Comparison of ENCODE assay signal across 7 mouse cellular contexts in genomic region chr2:84632999-84633398, GRCm38 (mm10). TPM values are rescaled to one million over a fixed set of nuclear protein-coding genes. Genes with fewer than 3 reads are reported as not detected.
DNase-seq lines count a peak whose midpoint lies in the region; ATAC-seq and TF ChIP-seq lines count a peak whose summit lies in the region.

No protein-coding gene starts in this region.

- ATAC-seq in neural tube, embryonic 11.5 days (ENCODE audit: insufficient read depth, low FRiP score, low TSS enrichment) = no peak
- no peak for ATAC-seq in kidney, embryonic 14.5 days (ENCODE audit: low FRiP score, low TSS enrichment)
- no peak for ATAC-seq in forebrain, embryonic 15.5 days (replicated peaks)

- H3K36me3 ChIP-seq in neural tube, embryonic 11.5 days (ENCODE audit: control insufficient read depth, insufficient read depth, low read length) = no peaks in the 10 kb centered on the region
- H3K36me3 ChIP-seq in kidney, embryonic 14.5 days (ENCODE audit: control insufficient read depth, insufficient read depth, low read length) = no peaks in the 10 kb centered on the region; the same call in 1 of the 2 replicates
- H3K36me3 ChIP-seq in myocyte (ENCODE audit: control insufficient read depth, insufficient read depth) = no peaks in the 10 kb centered on the region
- H3K36me3 ChIP-seq in forebrain, embryonic 15.5 days = no peaks in the 10 kb centered on the region

- H3K9ac ChIP-seq in neural tube, embryonic 11.5 days (ENCODE audit: low read length) = no peak overlapping the region
- H3K9ac ChIP-seq in kidney, embryonic 14.5 days (ENCODE audit: low read depth, low read length) = peak overlapping the region; percentile 28; the same call in 1 of the 2 replicates
- no peak overlapping the region for H3K9ac ChIP-seq in forebrain, embryonic 15.5 days (replicated peaks)

- H3ac ChIP-seq in myocyte (ENCODE audit: control insufficient read depth, insufficient read length) = no peak overlapping the region

- H3K79me2 ChIP-seq in myocyte (ENCODE audit: control insufficient read depth, insufficient read depth) = peaks cover 94% of the 10 kb centered on the region

- no peak overlapping the region for H3K4me2 ChIP-seq in neural tube, embryonic 11.5 days (ENCODE audit: low read depth)
- peak overlapping the region; percentile 22; the same call in 1 of the 2 replicates for H3K4me2 ChIP-seq in kidney, embryonic 14.5 days (replicated peaks; ENCODE audit: low read depth, low read length)
- peak overlapping the region; percentile 100 for H3K4me2 ChIP-seq in myocyte (ENCODE audit: low read depth)
- no peak overlapping the region for H3K4me2 ChIP-seq in forebrain, embryonic 15.5 days (replicated peaks)

- H3K27me3 ChIP-seq in neural tube, embryonic 11.5 days (ENCODE audit: control insufficient read depth, insufficient read depth, low read length) = no peaks in the 10 kb centered on the region
- no peaks in the 10 kb centered on the region for H3K27me3 ChIP-seq in kidney, embryonic 14.5 days (ENCODE audit: control insufficient read depth, insufficient read depth, low read length)
- no peaks in the 10 kb centered on the region for H3K27me3 ChIP-seq in myocyte (ENCODE audit: control insufficient read depth, insufficient read depth, insufficient read length)
- no peaks in the 10 kb centered on the region for H3K27me3 ChIP-seq in cerebellum, adult 2 months (ENCODE audit: control insufficient read depth, insufficient read depth, low read length)
- H3K27me3 ChIP-seq in forebrain, embryonic 15.5 days = no peaks in the 10 kb centered on the region

- no peak overlapping the region for H3K27ac ChIP-seq in neural tube, embryonic 11.5 days (ENCODE audit: low read depth, low read length)
- peak overlapping the region; percentile 83; the same call in 1 of the 2 replicates for H3K27ac ChIP-seq in cortical plate, adult 2 months (ENCODE audit: insufficient read depth, low read length)
- H3K27ac ChIP-seq in kidney, embryonic 14.5 days (ENCODE audit: low read depth, low read length) = peak overlapping the region; percentile 82; the same call in 1 of the 2 replicates
- H3K27ac ChIP-seq in cerebellum, adult 2 months (ENCODE audit: insufficient read depth, low read length) = no peak overlapping the region
- no peak overlapping the region for H3K27ac ChIP-seq in forebrain, embryonic 15.5 days (replicated peaks)

- no peak for TF ChIP-seq POLR2A in cortical plate, adult 2 months (IDR thresholded peaks at IDR 0.05; ENCODE audit: extremely low read depth, insufficient read depth, low read length)
- no peak for TF ChIP-seq POLR2A in myocyte (IDR thresholded peaks at IDR 0.05; ENCODE audit: insufficient read length, low read depth)
- no peak for TF ChIP-seq POLR2A in cerebellum, adult 2 months (IDR thresholded peaks at IDR 0.05; ENCODE audit: borderline replicate concordance, insufficient read depth, low read length)

- 4% methylated on average over 3 of the region's 3 CpGs for WGBS in neural tube, embryonic 11.5 days
- WGBS in kidney, embryonic 14.5 days = 2% methylated on average over 3 of the region's 3 CpGs
- WGBS in cerebellum, adult 2 months = 35% methylated on average over 3 of the region's 3 CpGs
- 20% methylated on average over 3 of the region's 3 CpGs for WGBS in forebrain, embryonic 15.5 days

- H3K9me3 ChIP-seq in neural tube, embryonic 11.5 days (ENCODE audit: control insufficient read depth, low read length) = no peaks in the 10 kb centered on the region
- no peaks in the 10 kb centered on the region for H3K9me3 ChIP-seq in kidney, embryonic 14.5 days (ENCODE audit: control insufficient read depth, low read length)
- no peaks in the 10 kb centered on the region for H3K9me3 ChIP-seq in forebrain, embryonic 15.5 days

- peak; percentile 14 for DNase-seq in neural tube, embryonic 11.5 days (ENCODE audit: low spot score)
- no peak for DNase-seq in neural tube, embryonic 10.5 days (ENCODE audit: extremely low spot score, low spot score)
- DNase-seq in cerebellum, adult 2 months = no peak

- peaks cover 30% of the 10 kb centered on the region for H3K4me1 ChIP-seq in neural tube, embryonic 11.5 days (ENCODE audit: control insufficient read depth, insufficient read depth, low read length)
- peaks cover 5% of the 10 kb centered on the region for H3K4me1 ChIP-seq in cortical plate, adult 2 months (ENCODE audit: control insufficient read depth, insufficient read depth, low read length)
- peaks cover 57% of the 10 kb centered on the region for H3K4me1 ChIP-seq in kidney, embryonic 14.5 days (ENCODE audit: control insufficient read depth, insufficient read depth, low read length)
- peaks cover 12% of the 10 kb centered on the region for H3K4me1 ChIP-seq in cerebellum, adult 2 months (ENCODE audit: control insufficient read depth, insufficient read depth, low read length)
- peaks cover 40% of the 10 kb centered on the region for H3K4me1 ChIP-seq in forebrain, embryonic 15.5 days

- TF ChIP-seq CTCF in cortical plate, adult 2 months (IDR thresholded peaks at IDR 0.05; ENCODE audit: extremely low read depth, insufficient read depth, low read length) = no peak
- TF ChIP-seq CTCF in cerebellum, adult 2 months (IDR thresholded peaks at IDR 0.05; ENCODE audit: borderline replicate concordance, insufficient read depth, low read depth, low read length) = no peak

- H3K4me3 ChIP-seq in neural tube, embryonic 11.5 days (ENCODE audit: low read depth, low read length) = no peak overlapping the region
- no peak overlapping the region for H3K4me3 ChIP-seq in cortical plate, adult 2 months (ENCODE audit: insufficient read depth, low read length)
- H3K4me3 ChIP-seq in kidney, embryonic 14.5 days (ENCODE audit: low read length) = no peak overlapping the region
- H3K4me3 ChIP-seq in myocyte = no peak overlapping the region
- H3K4me3 ChIP-seq in cerebellum, adult 2 months (replicated peaks; ENCODE audit: insufficient read depth, low read depth, low read length) = no peak overlapping the region
- no peak overlapping the region for H3K4me3 ChIP-seq in forebrain, embryonic 15.5 days

TF ChIP-seq in myocyte, 11 proteins besides CTCF, POLR2A, EP300 and RAD21:
- TF ChIP-seq SRF (IDR thresholded peaks at IDR 0.05; ENCODE audit: control insufficient read depth, insufficient read length, low read depth) = no peak
- TF ChIP-seq REST (IDR thresholded peaks at IDR 0.05; ENCODE audit: insufficient read depth, insufficient read length) = no peak
- no peak for TF ChIP-seq POLR2AphosphoS2 (IDR thresholded peaks at IDR 0.05; ENCODE audit: insufficient read length, low read depth)
- no peak for TF ChIP-seq MAX (IDR thresholded peaks at IDR 0.05; ENCODE audit: low read depth)
- TF ChIP-seq TCF12 (IDR thresholded peaks at IDR 0.05; ENCODE audit: insufficient read depth, poor library complexity, severe bottlenecking) = no peak
- TF ChIP-seq MYOD1 (IDR thresholded peaks at IDR 0.05; ENCODE audit: control insufficient read depth in 1 of 3, insufficient read length in 2 of 3, low read depth in 2 of 3) = no peak
- TF ChIP-seq CEBPB (IDR thresholded peaks at IDR 0.05; ENCODE audit: insufficient read depth, poor library complexity, severe bottlenecking) = no peak
- no peak for TF ChIP-seq MYOG (IDR thresholded peaks at IDR 0.05; ENCODE audit: control insufficient read depth in 1 of 3, insufficient read depth in 1 of 3, insufficient read length in 2 of 3, low read depth in 2 of 3)

RNA-seq across cellular contexts. Expression of gene Ctnnd1, which starts 17.6 kb away (rescaled TPM):
- polyA plus RNA-seq in neural tube, embryonic 11.5 days (2014; fragmentation: Nextera tagmentation; extraction: Ambion mirVana) = 37.5 and 43.0 TPM in 2 replicates
- 42.1 and 42.6 TPM in 2 replicates for polyA plus RNA-seq in cortical plate, adult 2 months (2012; rRNA removed)
- 29.1 and 53.6 TPM in 2 replicates for polyA plus RNA-seq in kidney, embryonic 14.5 days (2014; fragmentation: Nextera tagmentation; extraction: Ambion mirVana)
- 64.6 TPM for polyA plus RNA-seq in myocyte (2012; fragmentation: generic; extraction: Trizol)
- polyA plus RNA-seq in cerebellum, adult 2 months (2012; rRNA removed) = 34.4 and 35.9 TPM in 2 replicates
- 35.7 and 38.1 TPM in 2 replicates for polyA plus RNA-seq in forebrain, embryonic 15.5 days (2015; fragmentation: Nextera tagmentation; extraction: Ambion mirVana)

RNA-seq across cellular contexts. Expression of gene Btbd18, which starts 25.9 kb away (rescaled TPM):
- polyA plus RNA-seq in neural tube, embryonic 11.5 days (2014; fragmentation: Nextera tagmentation; extraction: Ambion mirVana) = 0.21 and 0.27 TPM in 2 replicates
- polyA plus RNA-seq in cortical plate, adult 2 months (2012; rRNA removed) = not detected in 2 replicates
- polyA plus RNA-seq in kidney, embryonic 14.5 days (2014; fragmentation: Nextera tagmentation; extraction: Ambion mirVana) = 0.24 and 0.31 TPM in 2 replicates
- polyA plus RNA-seq in myocyte (2012; fragmentation: generic; extraction: Trizol) = 0.01 TPM
- polyA plus RNA-seq in cerebellum, adult 2 months (2012; rRNA removed) = not detected in 2 replicates
- 0.36 and 0.41 TPM in 2 replicates for polyA plus RNA-seq in forebrain, embryonic 15.5 days (2015; fragmentation: Nextera tagmentation; extraction: Ambion mirVana)

RNA-seq across cellular contexts. Expression of gene Selenoh, which starts 37.6 kb away (rescaled TPM):
- polyA plus RNA-seq in neural tube, embryonic 11.5 days (2014; fragmentation: Nextera tagmentation; extraction: Ambion mirVana) = 378 and 404 TPM in 2 replicates
- 50.4 and 53.7 TPM in 2 replicates for polyA plus RNA-seq in cortical plate, adult 2 months (2012; rRNA removed)
- 404 and 541 TPM in 2 replicates for polyA plus RNA-seq in kidney, embryonic 14.5 days (2014; fragmentation: Nextera tagmentation; extraction: Ambion mirVana)
- 129 TPM for polyA plus RNA-seq in myocyte (2012; fragmentation: generic; extraction: Trizol)
- 67.4 TPM in 2 replicates for polyA plus RNA-seq in cerebellum, adult 2 months (2012; rRNA removed)
- 251 and 270 TPM in 2 replicates for polyA plus RNA-seq in forebrain, embryonic 15.5 days (2015; fragmentation: Nextera tagmentation; extraction: Ambion mirVana)

RNA-seq across cellular contexts. Expression of gene Gm28635, which starts 44.8 kb away (rescaled TPM):
- polyA plus RNA-seq in neural tube, embryonic 11.5 days (2014; fragmentation: Nextera tagmentation; extraction: Ambion mirVana) = not detected in 2 replicates
- not detected in 2 replicates for polyA plus RNA-seq in cortical plate, adult 2 months (2012; rRNA removed)
- not detected in 2 replicates for polyA plus RNA-seq in kidney, embryonic 14.5 days (2014; fragmentation: Nextera tagmentation; extraction: Ambion mirVana)
- not detected for polyA plus RNA-seq in myocyte (2012; fragmentation: generic; extraction: Trizol)
- 0.13 TPM in 1 of 2 replicates, not detected in the other for polyA plus RNA-seq in cerebellum, adult 2 months (2012; rRNA removed)
- not detected in 2 replicates for polyA plus RNA-seq in forebrain, embryonic 15.5 days (2015; fragmentation: Nextera tagmentation; extraction: Ambion mirVana)

RNA-seq across cellular contexts. Expression of gene Med19, which starts 45.2 kb away (rescaled TPM):
- polyA plus RNA-seq in neural tube, embryonic 11.5 days (2014; fragmentation: Nextera tagmentation; extraction: Ambion mirVana) = 59.4 and 59.6 TPM in 2 replicates
- polyA plus RNA-seq in cortical plate, adult 2 months (2012; rRNA removed) = 26.8 and 28.2 TPM in 2 replicates
- polyA plus RNA-seq in kidney, embryonic 14.5 days (2014; fragmentation: Nextera tagmentation; extraction: Ambion mirVana) = 48.5 and 50.5 TPM in 2 replicates
- polyA plus RNA-seq in myocyte (2012; fragmentation: generic; extraction: Trizol) = 20.3 TPM
- 30.6 and 31.0 TPM in 2 replicates for polyA plus RNA-seq in cerebellum, adult 2 months (2012; rRNA removed)
- polyA plus RNA-seq in forebrain, embryonic 15.5 days (2015; fragmentation: Nextera tagmentation; extraction: Ambion mirVana) = 51.7 and 54.7 TPM in 2 replicates

Comparison
In these comparisons a context has a peak if more than half of its experiments do, and no peak if none do; other contexts are left out.
1. H3K27ac ChIP-seq: peak in cortical plate, adult 2 months (single experiment) and kidney, embryonic 14.5 days (single experiment); none in neural tube, embryonic 11.5 days (single experiment), cerebellum, adult 2 months (single experiment) and forebrain, embryonic 15.5 days (single experiment).
2. H3K4me2 ChIP-seq: peak in kidney, embryonic 14.5 days (single experiment) and myocyte (single experiment); none in neural tube, embryonic 11.5 days (single experiment) and forebrain, embryonic 15.5 days (single experiment).